Mouse (Mus musculus) gastrocnemius, adult 2 months (tissue): Measurements from ENCODE around the gene Kcnj1. TPM values are rescaled to one million over a fixed set of nuclear protein-coding genes. Genes with fewer than 3 reads are reported as not detected.

Experiments
- DNase-seq: peaks from one replicate; pipeline ENCODE4 v3.0.0; 2022
- H3K27ac ChIP-seq: fragments of 200-600 bp; 2 replicates; pipeline ENCODE4 v1.8.1; 2022; ENCODE audit warnings: mild to moderate bottlenecking
- H3K4me3 ChIP-seq: fragments of 200-600 bp; 2 replicates; pipeline ENCODE4 v1.8.1; 2022; ENCODE audit warnings: mild to moderate bottlenecking, moderate library complexity
- CTCF ChIP-seq: fragments of 200-600 bp; IDR thresholded peaks from 2 replicates; pipeline ENCODE4 v1.8.1; 2022; ENCODE audit warnings: antibody characterized with exemption, mild to moderate bottlenecking, moderate library complexity
- intact Hi-C: fragments of 180-260 bp; cut with DNase I; formaldehyde crosslinking; loops from one replicate; pipeline ENCODE4 v1.15.1; 2025
- total RNA-seq, 2 experiments: library from RNA; stranded (reverse); gene quantifications; 2 replicates each; pipeline ENCODE4 v1.2.3; 2021

The Kcnj1 gene
- total RNA-seq, 2 experiments from 2014 or later, result not detected

- Histone ChIP-seq H3K4me3 (peak overlapping the region; percentile 75), H3K27ac (peak overlapping the region; percentile 58)
- peak; percentile 32 for DNase-seq
- TF ChIP-seq CTCF, result no peak
- intact Hi-C loops, result loop anchor here (5.0 kb wide), 2 partner anchors 153 to 178 kb away; no protein-coding TSS in a partner anchor
Measured at GRCm38 (mm10) chr9:32409060-32409961, 37.0 kb downstream of the Kcnj1 start.

DNA sequence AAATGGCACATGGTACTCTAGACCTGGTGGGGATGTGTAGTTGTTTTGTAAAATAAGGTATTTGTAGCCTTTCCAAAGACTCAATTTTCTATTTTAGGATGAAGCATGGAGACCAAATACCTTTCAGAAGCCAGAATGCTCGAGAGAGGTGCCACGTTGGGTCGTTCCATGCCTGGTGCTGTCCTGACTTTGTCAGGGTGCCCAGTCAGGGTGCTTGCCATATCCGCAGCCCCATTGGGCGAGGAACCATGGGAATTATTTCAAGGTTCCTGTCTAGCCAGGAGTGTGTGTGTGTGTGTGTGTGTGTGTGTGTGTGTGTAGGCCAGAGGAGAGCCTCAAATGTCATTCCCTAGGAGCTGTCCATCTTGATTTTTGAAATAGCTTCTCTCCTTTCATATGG is 38.4 kb downstream of the Kcnj1 start:
- Histone ChIP-seq H3K27ac (no peak overlapping the region), H3K4me3 (no peak overlapping the region)
- intact Hi-C loops, result no loop called here
- DNase-seq, result no peak
- no peak for TF ChIP-seq CTCF

GRCm38 (mm10) chr9:32411507-32411906 is 39.2 kb downstream of the Kcnj1 start:
- intact Hi-C loops, result no loop called here
- no peak overlapping the region for H3K27ac ChIP-seq
- no peak overlapping the region for H3K4me3 ChIP-seq
- no peak for DNase-seq
- no peak for TF ChIP-seq CTCF

- intact Hi-C loops, result no loop called here
- Histone ChIP-seq H3K27ac (no peak overlapping the region), H3K4me3 (no peak overlapping the region)
- DNase-seq, result no peak
- no peak for TF ChIP-seq CTCF
Measured at GRCm38 (mm10) chr9:32412836-32413580, 40.7 kb downstream of the Kcnj1 start.

DNA sequence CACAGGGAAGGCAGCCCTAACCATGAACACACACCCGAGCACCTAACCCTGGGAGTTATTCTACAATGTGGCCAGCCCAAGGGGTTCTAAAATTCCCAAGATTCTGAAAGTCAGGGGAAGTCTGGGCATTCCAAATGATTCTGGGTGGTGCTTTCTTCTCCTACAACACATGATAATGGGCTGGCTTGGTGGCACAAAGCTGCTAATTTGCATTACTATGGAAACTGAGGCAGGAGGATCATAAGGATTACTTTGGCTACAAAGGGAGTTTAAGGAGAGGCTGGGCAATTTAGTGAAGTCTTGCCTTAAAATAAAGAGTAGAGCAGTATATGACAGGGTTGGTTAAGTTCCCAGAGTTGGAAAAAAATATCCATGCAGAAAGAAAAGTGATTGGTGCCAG is 42.7 kb downstream of the Kcnj1 start:
- no peak for DNase-seq
- TF ChIP-seq CTCF, result no peak
- Histone ChIP-seq H3K27ac (no peak overlapping the region), H3K4me3 (no peak overlapping the region)
- intact Hi-C loops, result no loop called here

DNA sequence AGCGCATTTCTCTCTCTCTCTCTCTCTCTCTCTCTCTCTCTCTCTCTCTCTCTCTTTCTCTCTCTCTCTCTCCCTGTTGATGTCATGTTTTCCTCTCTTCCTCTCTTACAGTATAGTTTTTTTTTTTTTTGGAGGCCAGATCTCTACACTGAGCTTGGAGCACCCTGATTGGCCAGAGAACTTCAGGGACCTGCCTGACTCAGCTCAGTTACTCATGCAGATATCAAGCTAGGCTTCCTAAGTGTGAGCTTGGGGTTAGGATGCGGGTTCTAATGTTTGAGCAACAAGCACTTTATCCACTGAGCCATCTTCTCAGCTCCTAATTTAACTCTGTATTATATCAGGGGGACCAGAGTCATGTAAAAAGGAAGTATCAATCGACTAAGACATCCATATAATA is 43.7 kb downstream of the Kcnj1 start:
- no peak overlapping the region for H3K4me3 ChIP-seq
- no peak for TF ChIP-seq CTCF
- H3K27ac ChIP-seq, result no peak overlapping the region
- intact Hi-C loops, result no loop called here
- no peak for DNase-seq

DNA sequence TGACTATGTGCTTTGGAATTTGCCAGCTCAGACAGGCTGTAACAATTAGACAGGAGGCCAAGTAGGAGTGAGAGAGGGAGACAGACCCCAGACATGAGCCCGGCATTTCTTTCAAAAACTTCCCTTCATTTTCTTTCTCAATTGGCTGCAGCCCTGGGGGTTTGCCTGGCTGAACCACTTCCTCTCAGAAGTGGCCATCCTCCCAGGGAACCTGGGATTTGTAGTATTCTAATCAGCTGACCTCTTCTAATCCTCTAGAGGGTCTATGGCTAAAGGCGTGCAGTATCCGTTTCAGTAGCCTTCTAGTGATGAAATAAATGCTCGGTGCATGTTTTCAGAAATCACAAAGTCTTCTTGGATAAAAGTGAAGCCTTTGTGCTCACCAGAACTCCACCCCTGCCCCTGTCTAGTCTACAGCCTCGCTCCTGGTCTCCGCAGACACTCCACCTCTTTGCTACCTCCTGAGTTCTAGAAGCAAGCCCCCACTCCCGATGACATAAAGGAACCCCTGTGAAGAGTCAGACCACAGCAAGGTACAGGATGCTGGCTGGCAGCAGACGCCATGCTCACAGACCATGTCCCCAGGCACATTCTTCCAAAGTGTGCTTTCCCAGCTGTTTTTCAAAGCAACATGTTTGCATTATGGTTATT is 45.3 kb downstream of the Kcnj1 start:
- Histone ChIP-seq H3K27ac (no peak overlapping the region), H3K4me3 (no peak overlapping the region)
- TF ChIP-seq CTCF, result no peak

DNA sequence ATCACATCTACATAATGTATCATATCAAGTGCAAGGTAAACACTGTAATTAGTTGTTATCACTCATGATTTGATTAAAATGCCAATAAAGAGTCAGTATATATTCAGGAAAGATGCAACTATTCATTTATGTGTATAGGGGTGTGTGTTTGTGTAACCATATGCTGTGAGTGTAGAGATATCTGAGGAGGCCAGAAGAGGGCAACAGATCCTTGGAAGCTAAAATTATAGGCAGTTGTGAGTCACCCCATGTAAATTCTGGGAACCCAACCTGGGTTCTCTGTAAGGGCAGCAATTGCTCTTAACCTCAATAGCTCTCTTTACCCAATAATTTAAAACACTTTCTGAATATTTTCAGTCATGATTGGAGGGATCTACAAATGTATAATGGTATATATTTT is 48.4 kb downstream of the Kcnj1 start:
- H3K27ac ChIP-seq, result no peak overlapping the region
- intact Hi-C loops, result no loop called here
- no peak overlapping the region for H3K4me3 ChIP-seq
- peak; percentile 4; the same call in 1 of the 2 replicates for TF ChIP-seq CTCF
- no peak for DNase-seq

More for the DNA sequence above, 45.3 kb downstream of the Kcnj1 start:
- intact Hi-C loops, result no loop called here
- DNase-seq, result no peak

DNA sequence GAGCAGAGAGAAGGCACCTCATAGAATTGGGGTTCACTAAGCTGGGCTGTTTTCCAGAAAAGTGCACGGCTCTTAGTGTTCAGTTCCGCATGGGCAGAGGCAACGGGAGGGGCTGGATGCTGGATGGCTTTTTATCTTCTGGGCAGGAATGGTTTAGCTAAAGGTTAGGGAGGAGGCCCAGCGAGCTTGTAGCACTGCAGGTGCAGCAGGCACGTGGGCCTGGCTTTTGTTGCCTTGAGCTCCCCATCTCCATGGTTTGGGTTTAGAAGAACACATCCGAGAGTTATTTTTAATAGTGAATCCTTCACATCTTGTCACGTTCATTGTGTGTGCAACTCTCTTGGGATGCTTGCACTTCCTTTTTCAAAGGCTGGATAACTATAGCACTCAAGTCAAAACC is 53.0 kb downstream of the Kcnj1 start:
- Histone ChIP-seq H3K4me3 (no peak overlapping the region), H3K27ac (no peak overlapping the region)
- no peak for TF ChIP-seq CTCF
- intact Hi-C loops, result no loop called here
- DNase-seq, result no peak

- Histone ChIP-seq H3K27ac (no peak overlapping the region), H3K4me3 (no peak overlapping the region)
- no peak for DNase-seq
- no peak for TF ChIP-seq CTCF
- intact Hi-C loops, result no loop called here
Measured at GRCm38 (mm10) chr9:32431061-32431460, 58.8 kb downstream of the Kcnj1 start.

DNA sequence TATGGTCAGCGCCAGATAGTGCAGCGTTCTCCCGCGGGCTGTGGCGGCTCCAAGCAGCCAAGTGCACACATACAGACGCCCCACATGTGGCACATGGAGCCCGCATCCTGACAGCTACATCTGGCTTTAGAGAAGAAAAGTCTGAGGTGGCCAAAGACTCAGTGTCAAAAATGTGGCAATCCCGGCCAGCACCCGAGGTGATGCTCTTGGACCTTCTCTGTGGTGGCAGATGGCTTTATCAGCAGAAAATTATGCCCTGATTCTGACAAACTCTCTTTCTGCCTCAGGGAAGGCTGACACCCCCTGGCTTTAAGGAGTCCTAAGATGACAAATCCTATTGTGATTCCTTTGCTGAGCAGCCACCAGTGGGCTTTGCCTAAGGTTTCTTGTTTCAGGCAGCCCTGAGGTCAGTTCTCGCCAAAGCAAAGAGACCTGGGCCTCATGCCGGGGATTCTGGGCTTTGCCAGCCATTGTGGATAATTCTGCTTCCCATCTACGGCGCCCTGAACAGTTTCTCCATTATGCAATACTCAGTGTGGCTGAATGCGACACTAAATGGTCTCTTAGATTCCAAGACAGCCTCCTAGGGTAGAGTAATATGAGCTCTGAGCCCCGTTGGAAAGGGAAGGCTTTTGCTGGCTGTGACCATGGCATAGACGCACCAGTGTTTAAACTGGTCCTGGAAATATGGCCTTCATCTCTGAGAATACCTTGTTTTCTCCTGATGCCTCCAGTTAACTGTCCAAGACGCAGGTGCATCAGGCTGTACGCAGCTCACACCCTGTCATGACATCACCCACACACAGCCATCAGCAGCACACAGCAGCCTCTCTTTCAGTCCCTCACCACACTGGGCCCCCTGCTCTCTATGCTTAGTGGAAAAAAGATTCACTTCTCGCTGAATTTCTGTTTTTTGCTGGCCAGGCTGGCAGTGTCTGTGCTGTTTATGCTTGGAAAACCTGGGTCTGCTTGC is 62.2 kb downstream of the Kcnj1 start:
- no peak for TF ChIP-seq CTCF
- H3K4me3 ChIP-seq, result no peak overlapping the region
- H3K27ac ChIP-seq, result no peak overlapping the region
- intact Hi-C loops, result no loop called here
- DNase-seq, result peak; percentile 38

DNA sequence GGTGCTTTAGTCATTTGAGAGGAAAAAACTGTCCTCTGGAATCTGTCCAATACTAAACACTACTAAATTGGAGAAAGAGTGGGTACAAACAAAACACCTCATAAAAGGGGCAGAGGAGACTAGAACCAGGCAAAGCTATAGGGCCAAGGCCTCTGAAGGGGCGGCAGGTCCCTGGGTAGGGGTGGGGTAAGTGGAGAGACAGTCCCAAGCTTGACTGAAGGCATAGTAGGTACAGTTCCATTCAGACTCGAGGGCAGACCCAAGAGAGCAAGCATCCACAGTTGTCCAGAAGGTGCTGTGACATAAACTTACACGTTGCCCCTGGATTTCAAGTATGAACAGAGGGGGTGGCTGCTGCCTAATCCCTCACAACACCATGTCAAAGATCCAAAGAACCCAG is 70.8 kb downstream of the Kcnj1 start:
- DNase-seq, result no peak
- intact Hi-C loops, result no loop called here
- no peak overlapping the region for H3K4me3 ChIP-seq
- no peak for TF ChIP-seq CTCF
- H3K27ac ChIP-seq, result no peak overlapping the region
